Mouse (Mus musculus) liver, adult 2 months (tissue): ENCODE results near the gene Rab11fip4.

ENCODE experiments used
- CTCF ChIP-seq: fragments of 200-500 bp; IDR thresholded peaks from 2 replicates; pipeline ENCODE4 v1.5.1; 2011; ENCODE audit warnings: low read depth, low read length, control low read depth
- POLR2A ChIP-seq: fragments of 200-500 bp; IDR thresholded peaks from 2 replicates; pipeline ENCODE4 v1.6.1; 2011; ENCODE audit warnings: low read length, control low read depth; ENCODE audit not compliant: insufficient read depth; ENCODE audit errors: extremely low read depth

GRCm38 (mm10) chr11:79661877-79662545, 71.0 kb downstream of the Rab11fip4 start:
- no peak for TF ChIP-seq POLR2A
- no peak for TF ChIP-seq CTCF
